Mouse (Mus musculus) stomach, postnatal 0 days (tissue): ENCODE data around the gene Hspa1l. TPM values are rescaled to one million over a fixed set of nuclear protein-coding genes. Genes with fewer than 3 reads are reported as not detected.

ENCODE experiments used
- ATAC-seq: fragments of 200-750 bp; cut with Nextera tagmentation; 2 replicates; pipeline ENCODE4 v1.8.0; 2017; ENCODE audit not compliant: low FRiP score, low TSS enrichment
- DNase-seq: peaks from one replicate; pipeline ENCODE4 v3.0.0-alpha.2; 2016; ENCODE audit warnings: low spot score
- H3K27ac ChIP-seq: fragments of 300-500 bp; sonication (generic); replicated peaks from 2 replicates; pipeline ENCODE4 v1.5.1; 2014; ENCODE audit warnings: mild to moderate bottlenecking, control low read depth
- H3K27me3 ChIP-seq: fragments of 300-500 bp; sonication (generic); 2 replicates; pipeline ENCODE4 v1.6.1; 2014; ENCODE audit warnings: low read length; ENCODE audit not compliant: control insufficient read depth, insufficient read depth
- H3K36me3 ChIP-seq: fragments of 300-500 bp; sonication (generic); 2 replicates; pipeline ENCODE4 v1.6.1; 2014; ENCODE audit warnings: low read length, mixed read lengths; ENCODE audit not compliant: control insufficient read depth, insufficient read depth
- H3K4me1 ChIP-seq: fragments of 300-500 bp; sonication (generic); replicated peaks from 2 replicates; pipeline ENCODE4 v1.6.1; 2014; ENCODE audit warnings: antibody characterized with exemption; ENCODE audit not compliant: control insufficient read depth, insufficient read depth
- H3K4me2 ChIP-seq: fragments of 300-500 bp; sonication (generic); replicated peaks from 2 replicates; pipeline ENCODE4 v1.6.1; 2014; ENCODE audit warnings: low read depth, mild to moderate bottlenecking, control low read depth, moderate library complexity
- H3K4me3 ChIP-seq: fragments of 300-500 bp; sonication (generic); 2 replicates; pipeline ENCODE4 v1.5.1; 2014; ENCODE audit warnings: low read depth, low read length, control low read depth
- H3K9ac ChIP-seq: fragments of 300-500 bp; sonication (generic); 2 replicates; pipeline ENCODE4 v1.6.1; 2014; ENCODE audit warnings: mild to moderate bottlenecking, low read length, control low read depth, mixed read lengths
- H3K9me3 ChIP-seq: fragments of 300-500 bp; sonication (generic); 2 replicates; pipeline ENCODE4 v1.6.1; 2016; ENCODE audit warnings: low read length; ENCODE audit not compliant: control insufficient read depth
- CTCF ChIP-seq: IDR thresholded peaks from 2 replicates; pipeline ENCODE4 v1.5.1; 2016; ENCODE audit warnings: antibody characterized with exemption, low read depth, mild to moderate bottlenecking, moderate library complexity
- EP300 ChIP-seq: optimal IDR thresholded peaks from 2 replicates; pipeline ENCODE3; 2016; ENCODE audit warnings: antibody characterized with exemption
- WGBS: fragments of 180-500 bp; shearing (Covaris S2); extraction: QIAGEN DNeasy Blood & Tissue Kit; methylation state at CpG from one replicate; pipeline ENCODE4 v1.1.7; 2014; 5-methylcytosine and 5-hydroxymethylcytosine counted together
- polyA plus RNA-seq: library from polyadenylated mRNA; unstranded; fragments of >200 nt; fragmentation: Nextera tagmentation; extraction: Ambion mirVana; gene quantifications from 2 replicates; pipeline ENCODE4 v1.2.1, GENCODE M21; 2015

Gene Hspa1l
- polyA plus RNA-seq, 1 experiment from 2014 or later, result 0.25 TPM

- no peak for DNase-seq
- 0 out of 2 replicates have a peak, but pooled peaks cover 7% of the 10 kb centered on the region for H3K36me3 ChIP-seq
- no peak for TF ChIP-seq EP300
- TF ChIP-seq CTCF, result no peak
- H3K4me2 ChIP-seq, result no peak overlapping the region
- H3K4me1 ChIP-seq, result peaks cover 5% of the 10 kb centered on the region; the same call in 1 of the 2 replicates
- H3K27ac ChIP-seq, result no peak overlapping the region
- 32% methylated on average over 4 of the region's 4 CpGs for WGBS
- no peaks in the 10 kb centered on the region for H3K9me3 ChIP-seq
- no peak overlapping the region for H3K4me3 ChIP-seq
- ATAC-seq, result no peak
- H3K9ac ChIP-seq, result no peak overlapping the region
- H3K27me3 ChIP-seq, result no peaks in the 10 kb centered on the region
These were observed 22.9 kb upstream of the Hspa1l start for GRCm38 (mm10) chr17:34949553-34949969.

- TF ChIP-seq EP300, result no peak
- peak; percentile 48 for TF ChIP-seq CTCF
- peak overlapping the region; percentile 4; the same call in 1 of the 2 replicates for H3K27ac ChIP-seq
- H3K9ac ChIP-seq, result peak overlapping the region; percentile 83
- no peaks in the 10 kb centered on the region for H3K9me3 ChIP-seq
- WGBS, result 25% methylated on average over 10 of the region's 10 CpGs
- DNase-seq (no peak), ATAC-seq (no peak)
- H3K36me3 ChIP-seq, result 0 out of 2 replicates have a peak, but pooled peaks cover 7% of the 10 kb centered on the region
- H3K4me1 ChIP-seq, result peaks cover 5% of the 10 kb centered on the region; the same call in 1 of the 2 replicates
- peak overlapping the region; percentile 64 for H3K4me2 ChIP-seq
- peak overlapping the region; percentile 74 for H3K4me3 ChIP-seq
- H3K27me3 ChIP-seq, result no peaks in the 10 kb centered on the region
These were observed 21.7 kb upstream of the Hspa1l start for GRCm38 (mm10) chr17:34950514-34951455.

- Histone ChIP-seq H3K36me3 (0 out of 2 replicates have a peak, but pooled peaks cover 7% of the 10 kb centered on the region), H3K4me1 (peaks cover 5% of the 10 kb centered on the region; the same call in 1 of the 2 replicates), H3K4me2 (peak overlapping the region; percentile 64), H3K9ac (peak overlapping the region; percentile 83), H3K27me3 (no peaks in the 10 kb centered on the region), H3K9me3 (no peaks in the 10 kb centered on the region), H3K4me3 (peak overlapping the region; percentile 74), H3K27ac (peak overlapping the region; percentile 80)
- WGBS, result under 1% methylated on average over 29 of the region's 29 CpGs
- DNase-seq, result no peak
- peak; percentile 40; the same call in 1 of the 2 replicates for ATAC-seq
- TF ChIP-seq EP300, result no peak
- TF ChIP-seq CTCF, result no peak
These were observed 20.7 kb upstream of the Hspa1l start for GRCm38 (mm10) chr17:34951636-34952377.

- H3K4me3 ChIP-seq, result peak overlapping the region; percentile 74
- under 1% methylated on average over 23 of the region's 23 CpGs for WGBS
- TF ChIP-seq CTCF, result peak; percentile 80
- TF ChIP-seq EP300, result peak; percentile 96
- DNase-seq (peak; percentile 83), ATAC-seq (peak; percentile 74)
- peak overlapping the region; percentile 80 for H3K27ac ChIP-seq
- no peaks in the 10 kb centered on the region for H3K27me3 ChIP-seq
- peaks cover 5% of the 10 kb centered on the region; the same call in 1 of the 2 replicates for H3K4me1 ChIP-seq
- H3K9me3 ChIP-seq, result no peaks in the 10 kb centered on the region
- peak overlapping the region; percentile 64 for H3K4me2 ChIP-seq
- H3K36me3 ChIP-seq, result 0 out of 2 replicates have a peak, but pooled peaks cover 7% of the 10 kb centered on the region
- peak overlapping the region; percentile 83 for H3K9ac ChIP-seq
These were observed 20.0 kb upstream of the Hspa1l start for GRCm38 (mm10) chr17:34952378-34953040.

- ATAC-seq, result no peak
These were observed 19.2 kb upstream of the Hspa1l start for GRCm38 (mm10) chr17:34953258-34953657.

More at GRCm38 (mm10) chr17:34953258-34953657, 19.2 kb upstream of the Hspa1l start:
- Histone ChIP-seq H3K4me3 (no peak overlapping the region), H3K9ac (no peak overlapping the region), H3K9me3 (no peaks in the 10 kb centered on the region), H3K27ac (no peak overlapping the region), H3K4me1 (peaks cover 5% of the 10 kb centered on the region; the same call in 1 of the 2 replicates), H3K4me2 (no peak overlapping the region), H3K27me3 (no peaks in the 10 kb centered on the region), H3K36me3 (0 out of 2 replicates have a peak, but pooled peaks cover 7% of the 10 kb centered on the region)
- 88% methylated on average over 3 of the region's 3 CpGs for WGBS
- TF ChIP-seq EP300, result no peak
- TF ChIP-seq CTCF, result no peak
- no peak for DNase-seq
